Mouse (Mus musculus) left cerebral cortex, adult 18-20 months (tissue): Measurements from ENCODE around the gene Gm5678. TPM values are rescaled to one million over a fixed set of nuclear protein-coding genes. Genes with fewer than 3 reads are reported as not detected.

Experiments used
- DNase-seq, 2 experiments: peaks; one replicate each; pipeline ENCODE4 v3.0.0; 2021 to 2022; ENCODE audit warnings: low spot score in 2 of 2, mixed read lengths in 1 of 2
- long read RNA-seq, 2 experiments: library from polyadenylated mRNA; stranded (forward); transcript quantifications; one replicate each; pipeline ENCODE4 v2.0.0; 2021
- total RNA-seq, 2 experiments: library from RNA; stranded (reverse); gene quantifications; 2 replicates each; pipeline ENCODE4 v1.2.3; 2021

The Gm5678 gene
- 1 to 10 TPM; 3.3 to 5.0 TPM for total RNA-seq
- long read RNA-seq, experiment 1, partial matches to known transcripts, result 0 of 1 reads
- long read RNA-seq, experiment 1, other reads (novel, unspliced or antisense), result 1 of 1 reads
- long read RNA-seq, experiment 2, result 0 reads

DNA sequence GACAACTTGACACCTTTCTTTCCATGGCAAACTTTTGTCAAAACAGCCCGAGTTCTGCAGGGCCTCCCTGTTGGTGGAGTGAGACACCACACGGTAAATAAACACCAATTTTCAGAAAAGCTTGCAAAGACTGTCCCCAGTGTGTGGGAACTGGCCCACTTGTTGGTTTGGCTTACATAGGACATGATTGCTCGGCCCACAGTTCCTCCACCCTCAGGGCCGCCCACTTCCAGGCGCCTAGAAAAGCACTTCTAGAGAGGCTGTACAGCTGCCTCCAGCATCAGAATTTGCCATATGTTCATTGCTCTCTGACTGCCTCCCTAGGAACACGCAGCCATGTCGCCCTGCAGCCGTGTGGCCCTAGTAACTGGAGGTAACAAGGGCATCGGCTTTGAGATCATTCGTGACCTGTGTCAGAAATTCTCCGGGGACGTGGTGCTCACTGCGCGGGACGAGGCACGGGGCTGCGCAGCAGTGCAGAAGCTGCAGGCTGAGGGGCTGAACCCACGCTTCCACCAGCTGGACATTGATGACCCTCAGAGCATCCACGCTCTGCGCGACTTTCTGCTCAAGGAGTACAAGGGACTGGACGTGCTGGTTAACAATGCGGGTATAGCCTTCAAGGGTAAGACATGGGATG lies at the start of gene Gm5678:
Gene Gm5678, plus strand, starts transcription at position 337 of the 640 bp plus-strand sequence.
- DNase-seq, result peak; percentile 47 to 78

DNA sequence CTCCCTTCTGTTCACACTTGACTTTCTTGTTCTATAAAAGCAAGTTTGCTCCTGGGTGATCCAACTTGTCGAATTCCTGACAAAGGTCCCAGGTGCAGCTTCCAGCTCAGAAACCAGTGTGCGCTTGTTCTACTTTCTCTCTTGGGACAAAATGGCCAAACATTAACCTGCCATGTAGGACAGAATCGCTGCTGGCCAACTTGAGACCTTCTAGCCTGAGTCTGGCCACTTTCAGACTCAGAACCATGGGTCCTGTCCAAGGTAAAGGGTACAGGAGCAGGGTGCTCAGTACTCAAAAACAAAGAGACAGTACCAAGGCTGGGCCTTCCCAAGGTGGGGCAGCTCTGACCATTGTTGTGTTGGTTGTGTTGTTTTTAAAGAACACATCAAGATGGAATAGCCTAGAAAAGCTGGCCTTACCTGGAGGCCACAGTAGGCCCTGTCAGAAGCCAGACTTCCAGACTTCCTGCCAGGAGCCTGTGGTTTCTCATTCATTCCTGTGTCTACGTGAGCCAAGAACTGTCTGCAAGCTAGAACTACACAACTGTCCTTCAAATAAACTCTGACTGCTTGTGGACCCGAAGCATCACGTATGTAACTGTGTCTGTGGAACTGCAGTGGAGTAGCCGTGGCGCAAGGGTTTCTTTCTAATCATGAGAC lies 49.4 kb upstream of the Gm5678 start:
- no peak for DNase-seq

GRCm38 (mm10) chr16:93581125-93581524 lies 46.8 kb upstream of the Gm5678 start:
- DNase-seq, result no peak

GRCm38 (mm10) chr16:93584976-93585702 lies 42.8 kb upstream of the Gm5678 start:
- peak in 1 of 2 experiments; percentile 11 for DNase-seq

GRCm38 (mm10) chr16:93585703-93586205 lies 42.1 kb upstream of the Gm5678 start:
- DNase-seq, result no peak

DNA sequence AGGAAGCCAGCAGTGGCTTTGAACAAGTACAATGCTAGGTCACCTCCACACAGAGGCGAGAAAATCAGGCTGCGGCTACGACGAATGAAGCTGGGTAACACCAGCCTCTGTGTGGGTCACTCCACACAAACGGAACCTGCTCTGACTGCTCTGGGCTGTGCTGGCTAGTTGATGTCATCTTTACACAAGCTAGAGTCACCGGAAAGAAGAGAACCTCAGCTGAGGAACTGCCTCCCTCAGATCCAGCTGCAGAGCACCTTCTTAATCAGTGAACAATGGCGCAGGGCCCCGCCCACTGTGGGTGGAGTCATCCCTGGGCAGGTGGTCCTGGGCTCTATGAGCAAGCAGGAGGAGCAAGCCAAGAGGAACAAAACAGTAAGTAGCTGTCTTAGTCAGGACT lies 41.5 kb upstream of the Gm5678 start:
- DNase-seq, result no peak

- no peak for DNase-seq
These were observed 39.6 kb upstream of the Gm5678 start for GRCm38 (mm10) chr16:93588281-93588680.

DNA sequence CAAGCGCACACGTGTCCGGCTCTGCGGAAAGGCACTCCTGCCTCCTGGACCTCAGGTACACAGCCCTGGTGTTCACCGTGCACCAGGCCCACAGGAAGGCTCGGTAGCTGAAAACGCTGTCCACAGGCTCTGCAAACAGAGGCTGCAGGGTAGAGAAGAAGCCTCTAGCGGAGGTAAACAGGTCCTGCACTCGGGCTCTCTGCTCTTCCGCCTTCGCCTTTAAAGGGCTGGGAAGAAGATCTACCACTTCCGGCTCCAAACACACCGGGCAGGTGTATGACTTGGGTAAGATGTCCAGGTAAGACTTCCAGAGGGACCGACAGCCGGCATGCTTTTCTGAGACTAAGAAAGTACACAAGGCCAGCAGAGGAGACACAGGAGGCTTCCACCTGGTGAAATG lies 37.0 kb upstream of the Gm5678 start:
- no peak for DNase-seq

DNA sequence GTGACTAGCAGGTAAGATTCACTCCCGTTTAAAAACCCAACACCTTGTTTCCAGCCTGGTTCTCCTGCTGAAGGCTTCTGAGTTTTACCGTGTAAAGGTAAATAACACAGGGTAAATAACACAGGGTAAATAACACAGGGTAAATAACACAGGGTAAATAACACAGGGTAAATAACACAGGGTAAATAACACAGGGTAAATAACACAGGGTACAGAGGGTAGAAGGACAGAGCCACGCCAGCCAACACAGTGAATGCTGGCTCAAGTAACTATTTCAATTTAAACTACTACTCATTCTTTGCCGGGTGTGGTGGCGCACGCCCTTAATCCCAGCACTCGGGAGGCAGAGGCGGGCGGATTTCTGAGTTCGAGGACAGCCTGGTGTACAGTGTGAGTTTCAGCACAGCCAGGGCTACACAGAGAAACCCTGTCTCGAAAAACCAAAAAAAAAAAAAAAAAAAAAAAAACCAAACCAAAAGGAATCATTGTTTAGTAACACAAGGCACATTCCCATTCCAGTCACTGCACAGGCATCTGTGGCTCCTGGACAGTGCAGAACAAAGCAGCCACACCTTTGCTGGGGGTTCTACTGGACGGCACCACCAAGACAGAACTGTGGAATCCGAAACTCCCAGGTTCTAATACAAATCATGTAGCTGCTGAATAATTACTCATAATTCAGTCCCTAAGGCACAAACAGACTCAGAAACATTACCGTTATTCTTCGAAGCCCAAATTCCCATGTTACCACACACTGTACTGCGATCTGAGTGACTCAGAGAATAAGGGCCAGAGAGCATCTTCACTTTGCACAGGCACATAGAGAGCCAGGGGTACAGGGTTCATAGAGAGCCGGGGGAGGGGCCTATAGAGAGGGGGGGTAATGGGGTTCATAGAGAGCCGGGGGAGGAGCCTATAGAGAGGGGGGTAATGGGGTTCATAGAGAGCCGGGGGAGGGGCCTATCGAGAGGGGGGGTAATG lies 36.2 kb upstream of the Gm5678 start:
- DNase-seq, result no peak

- DNase-seq, result no peak
These were observed 35.2 kb upstream of the Gm5678 start for GRCm38 (mm10) chr16:93592711-93593110.

GRCm38 (mm10) chr16:93593406-93593805 lies 34.5 kb upstream of the Gm5678 start:
- DNase-seq, result no peak

DNA sequence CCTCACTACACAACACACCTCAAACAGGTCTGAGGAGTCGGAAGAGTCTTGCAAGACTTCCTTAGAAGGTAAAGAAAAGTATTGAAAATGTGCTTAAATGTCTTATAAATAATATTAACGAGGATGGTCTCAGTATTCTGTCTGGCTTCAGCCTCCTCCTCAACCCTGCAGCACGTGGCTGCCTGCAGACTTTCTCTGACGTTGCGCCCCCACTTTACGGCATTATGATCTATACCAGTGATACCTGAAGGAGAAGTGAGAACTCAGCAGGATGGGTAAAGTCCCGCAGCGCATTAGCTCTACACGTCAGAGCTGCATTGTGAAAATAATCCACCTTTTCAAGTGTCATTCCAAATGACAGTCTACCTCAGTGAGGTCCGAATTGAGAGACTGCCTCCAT lies 33.4 kb upstream of the Gm5678 start:
- no peak for DNase-seq

DNA sequence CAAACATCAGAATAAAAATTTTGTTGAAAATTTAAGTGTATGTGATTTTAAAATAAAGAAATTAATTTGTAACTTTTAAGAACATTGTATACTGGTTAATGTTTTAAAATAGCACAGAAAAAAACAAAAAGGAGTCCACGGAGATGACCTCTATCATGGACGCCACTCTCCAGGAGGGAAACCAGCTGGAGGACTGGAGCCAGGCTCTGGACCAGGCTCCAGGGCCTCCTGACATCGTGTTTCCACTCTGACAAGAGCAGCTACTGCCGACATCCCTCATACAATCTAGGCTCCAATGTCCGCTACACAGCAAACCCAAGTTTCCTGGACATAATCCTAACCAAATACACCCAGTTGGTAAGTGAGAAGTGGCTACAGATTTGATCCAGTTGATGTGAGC lies 32.1 kb upstream of the Gm5678 start:
- DNase-seq, result no peak

- DNase-seq, result no peak
These were observed 31.1 kb upstream of the Gm5678 start for GRCm38 (mm10) chr16:93596807-93597206.

DNA sequence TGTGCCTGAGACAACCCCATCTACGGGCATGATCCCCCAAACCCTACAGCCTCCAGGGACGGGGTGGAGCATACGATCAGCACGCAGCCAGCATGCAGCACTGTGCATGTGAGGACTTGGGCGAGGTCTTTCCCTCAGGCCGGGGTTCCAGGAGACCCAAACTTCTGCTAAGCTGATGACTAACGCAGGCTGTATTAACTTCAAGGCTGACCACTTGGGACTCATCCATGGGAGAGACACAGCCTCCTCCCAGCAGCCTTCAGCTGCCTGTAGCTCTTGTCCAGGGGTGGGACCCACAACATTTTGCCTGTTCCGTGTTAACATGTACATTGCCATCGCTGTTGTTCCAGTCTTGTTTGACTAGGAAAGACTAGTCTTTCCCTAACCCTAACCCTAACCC lies 30.3 kb upstream of the Gm5678 start:
- no peak for DNase-seq

DNA sequence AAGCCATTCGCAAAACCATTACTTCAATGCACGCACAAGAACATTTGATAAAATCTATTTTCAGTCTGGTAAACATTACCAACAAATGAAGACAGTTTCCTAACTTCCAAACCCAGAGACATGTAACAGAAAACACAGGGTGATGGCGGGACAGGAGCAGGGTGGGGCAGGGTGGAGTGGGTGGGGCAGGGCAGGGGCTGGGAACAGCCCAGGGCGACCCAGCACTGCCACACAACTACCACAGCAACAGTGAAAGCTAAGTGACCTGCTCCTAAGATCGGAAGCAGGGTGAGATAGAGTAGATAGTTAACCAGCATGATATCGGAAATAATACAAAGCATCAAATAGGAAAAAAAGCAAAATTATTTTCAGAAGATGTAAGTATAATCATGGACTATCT lies 28.4 kb upstream of the Gm5678 start:
- no peak for DNase-seq

DNA sequence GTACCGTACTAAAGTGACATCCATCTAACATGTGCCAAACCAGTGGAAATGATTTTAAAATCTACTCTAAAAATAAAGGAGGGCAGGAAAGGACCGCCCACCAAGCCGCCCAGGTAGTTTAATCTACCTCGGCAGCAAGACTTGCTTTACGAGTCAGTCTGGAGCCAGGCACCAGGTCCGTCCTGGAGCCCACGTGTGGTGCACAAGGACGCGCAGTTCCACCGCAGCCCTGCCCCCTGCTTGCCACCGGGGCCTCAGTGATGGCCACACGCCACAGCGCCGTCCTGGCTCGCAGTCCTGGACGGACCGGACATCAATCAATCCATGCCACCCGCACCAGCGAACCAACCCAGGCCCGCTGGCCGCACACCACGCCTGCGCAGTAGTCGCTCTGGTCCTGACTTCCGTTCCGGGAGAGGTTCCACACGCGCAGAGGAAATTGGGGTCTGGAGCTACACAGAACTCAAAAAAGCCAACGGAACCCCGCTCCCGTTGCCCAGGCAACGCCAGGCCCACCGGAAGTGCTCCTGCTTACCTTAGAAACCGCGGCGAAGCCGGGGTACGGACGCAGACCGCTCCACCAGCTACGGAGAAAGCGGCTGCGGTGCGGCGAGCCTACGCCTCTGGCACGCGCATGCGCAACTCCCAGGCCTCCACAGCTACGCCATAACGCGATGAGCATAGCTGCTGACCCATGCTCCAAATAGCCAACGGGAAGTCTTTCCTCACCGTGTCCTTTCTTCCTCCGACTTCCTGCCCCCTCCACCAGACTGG lies 24.3 kb upstream of the Gm5678 start, which contains the start of gene Setd4:
Gene Setd4, minus strand, starts transcription at position 625 of the 774 bp plus-strand sequence.
- peak; percentile 92 to 95 for DNase-seq

- DNase-seq, result peak; percentile 18 to 30
These were observed 23.4 kb upstream of the Gm5678 start for GRCm38 (mm10) chr16:93604481-93604969.

- no peak for DNase-seq
These were observed 22.3 kb upstream of the Gm5678 start, which contains the start of gene Cbr1 for GRCm38 (mm10) chr16:93605553-93605952. TSS of gene Cbr1 (plus strand) at chr16:93605853.
